Mouse (Mus musculus): ENCODE measurements around the gene Ptprj. TPM values are rescaled to one million over a fixed set of nuclear protein-coding genes. Genes with fewer than 3 reads are reported as not detected.

The Ptprj gene
- total RNA-seq, 2 experiments from 2014 or later = 118 to 129 TPM

- DNase-seq (ENCODE audit: extremely low spot score in 1 of 2, low spot score in 1 of 2) = no peak
These were observed 48.4 kb downstream of the Ptprj start for GRCm38 (mm10) chr2:90532095-90532494.

GRCm38 (mm10) chr2:90528107-90528506 is 52.3 kb downstream of the Ptprj start:
- DNase-seq (ENCODE audit: extremely low spot score in 1 of 2, low spot score in 1 of 2) = no peak

- DNase-seq (ENCODE audit: extremely low spot score in 1 of 2, low spot score in 1 of 2) = no peak
These were observed 53.5 kb downstream of the Ptprj start for GRCm38 (mm10) chr2:90526971-90527370.

- no peak for DNase-seq (ENCODE audit: extremely low spot score in 1 of 2, low spot score in 1 of 2)
These were observed 53.9 kb downstream of the Ptprj start for GRCm38 (mm10) chr2:90526564-90526963.

- DNase-seq (ENCODE audit: extremely low spot score in 1 of 2, low spot score in 1 of 2) = no peak
These were observed 54.6 kb downstream of the Ptprj start for GRCm38 (mm10) chr2:90525807-90526206.

- DNase-seq (ENCODE audit: extremely low spot score in 1 of 2, low spot score in 1 of 2) = no peak
These were observed 58.0 kb downstream of the Ptprj start for GRCm38 (mm10) chr2:90522455-90522854.

- DNase-seq (ENCODE audit: extremely low spot score in 1 of 2, low spot score in 1 of 2) = no peak
These were observed 58.5 kb downstream of the Ptprj start for GRCm38 (mm10) chr2:90521909-90522308.

GRCm38 (mm10) chr2:90518296-90518695 is 62.2 kb downstream of the Ptprj start:
- DNase-seq (ENCODE audit: extremely low spot score in 1 of 2, low spot score in 1 of 2) = no peak

GRCm38 (mm10) chr2:90514969-90515368 is 65.5 kb downstream of the Ptprj start:
- no peak for DNase-seq (ENCODE audit: extremely low spot score in 1 of 2, low spot score in 1 of 2)

- DNase-seq (ENCODE audit: extremely low spot score in 1 of 2, low spot score in 1 of 2) = no peak
These were observed 71.2 kb downstream of the Ptprj start for GRCm38 (mm10) chr2:90509268-90509667.

GRCm38 (mm10) chr2:90506143-90506542 is 74.3 kb downstream of the Ptprj start:
- DNase-seq (ENCODE audit: extremely low spot score in 1 of 2, low spot score in 1 of 2) = no peak

GRCm38 (mm10) chr2:90504731-90505171 is 75.7 kb downstream of the Ptprj start:
- DNase-seq (ENCODE audit: extremely low spot score in 1 of 2, low spot score in 1 of 2) = peak; percentile 52 to 55

GRCm38 (mm10) chr2:90503182-90503833 is 77.1 kb downstream of the Ptprj start:
- no peak for DNase-seq (ENCODE audit: extremely low spot score in 1 of 2, low spot score in 1 of 2)

GRCm38 (mm10) chr2:90502738-90503137 is 77.7 kb downstream of the Ptprj start:
- no peak for DNase-seq (ENCODE audit: extremely low spot score in 1 of 2, low spot score in 1 of 2)

- DNase-seq (ENCODE audit: extremely low spot score in 1 of 2, low spot score in 1 of 2) = no peak
These were observed 78.7 kb downstream of the Ptprj start for GRCm38 (mm10) chr2:90501708-90502107.

- no peak for DNase-seq (ENCODE audit: extremely low spot score in 1 of 2, low spot score in 1 of 2)
These were observed 79.6 kb downstream of the Ptprj start for GRCm38 (mm10) chr2:90500892-90501291.

GRCm38 (mm10) chr2:90499002-90499401 is 81.4 kb downstream of the Ptprj start:
- DNase-seq (ENCODE audit: extremely low spot score in 1 of 2, low spot score in 1 of 2) = no peak

GRCm38 (mm10) chr2:90497551-90497950 is 82.9 kb downstream of the Ptprj start:
- DNase-seq (ENCODE audit: extremely low spot score in 1 of 2, low spot score in 1 of 2) = no peak

- no peak for DNase-seq (ENCODE audit: extremely low spot score in 1 of 2, low spot score in 1 of 2)
These were observed 83.8 kb downstream of the Ptprj start for GRCm38 (mm10) chr2:90496680-90497074.

GRCm38 (mm10) chr2:90496012-90496679 is 84.3 kb downstream of the Ptprj start:
- no peak for DNase-seq (ENCODE audit: extremely low spot score in 1 of 2, low spot score in 1 of 2)

GRCm38 (mm10) chr2:90490279-90491046 is 90.0 kb downstream of the Ptprj start:
- DNase-seq (ENCODE audit: extremely low spot score in 1 of 2, low spot score in 1 of 2) = no peak
